In genomic region chr9:71696762-71697161, GRCm38 (mm10) we compare ENCODE assay signal across 10 mouse cellular contexts.
DNase-seq lines count a peak whose midpoint lies in the region; ATAC-seq and TF ChIP-seq lines count a peak whose summit lies in the region.
"Had no signal": no experiment of that assay in that cellular context is flagged by ENCODE, and none has a peak within 500 bp of the region (broad histone marks: within the 10 kb centered on the region; RNA-seq: fewer than 3 reads in every experiment).

No protein-coding gene starts in this region.

- no peak overlapping the region for H3K4me3 ChIP-seq in C2C12 (ENCODE audit: insufficient read depth, poor library complexity, severe bottlenecking)
- no peak overlapping the region for H3K4me3 ChIP-seq in heart, embryonic 13.5 days
- H3K4me3 ChIP-seq: megakaryocyte, embryonic 14.5 days had no signal

- no peak overlapping the region for H3ac ChIP-seq in C2C12 (ENCODE audit: control insufficient read depth, insufficient read length, low read depth)

- H3K36me3 ChIP-seq in C2C12 (ENCODE audit: control insufficient read depth, insufficient read depth), result no peaks in the 10 kb centered on the region
- peaks cover 8% of the 10 kb centered on the region for H3K36me3 ChIP-seq in heart, embryonic 13.5 days

- H3K79me2 ChIP-seq in C2C12 (ENCODE audit: control insufficient read depth, insufficient read depth), result no peaks in the 10 kb centered on the region

- peak overlapping the region; percentile 51; the same call in 1 of the 2 replicates for H3K9ac ChIP-seq in heart, embryonic 13.5 days
- H3K9ac ChIP-seq: forebrain, postnatal 0 days had no signal

- H3K9me3 ChIP-seq in heart, embryonic 13.5 days, result no peaks in the 10 kb centered on the region

- WGBS in heart, embryonic 13.5 days, result 36% methylated on average over 6 of the region's 6 CpGs

- ATAC-seq in heart, embryonic 13.5 days (ENCODE audit: extremely low read depth, insufficient number of reproducible peaks, low FRiP score, low TSS enrichment), result no peak
- ATAC-seq: forebrain, postnatal 0 days had no signal

- TF ChIP-seq CTCF in C2C12 (IDR thresholded peaks at IDR 0.05; ENCODE audit: control insufficient read depth, insufficient read depth, insufficient read length), result no peak

- no peak overlapping the region for H3K4me2 ChIP-seq in heart, embryonic 13.5 days

- H3K4me1 ChIP-seq in heart, embryonic 13.5 days, result peaks cover 68% of the 10 kb centered on the region

- H3K79me3 ChIP-seq in C2C12 (ENCODE audit: low read depth), result no peaks in the 10 kb centered on the region

- peak; percentile 37 to 51 for DNase-seq in adrenal gland, adult 18-20 months (ENCODE audit: low spot score in 2 of 2)
- DNase-seq in cerebellum, postnatal 25 days, result peak; percentile 65 to 76
- DNase-seq in right cerebral cortex, adult 2 months (ENCODE audit: low spot score in 2 of 2), result no peak
- DNase-seq in right cerebral cortex, postnatal 25 days, result no peak
- DNase-seq in neural tube, embryonic 10.5 days (ENCODE audit: extremely low spot score, low spot score), result no peak
- DNase-seq: embryo, embryonic 11 days; forebrain, postnatal 0 days had no signal

- peak overlapping the region; percentile 76 for H3K27ac ChIP-seq in heart, embryonic 13.5 days (replicated peaks)

- H3K27me3 ChIP-seq in C2C12 (ENCODE audit: control insufficient read depth, insufficient read depth, insufficient read length), result no peaks in the 10 kb centered on the region
- H3K27me3 ChIP-seq in heart, embryonic 13.5 days (replicated peaks), result no peaks in the 10 kb centered on the region

TF ChIP-seq in C2C12, 6 proteins besides CTCF, POLR2A, EP300 and RAD21:
- TF ChIP-seq CEBPB (IDR thresholded peaks at IDR 0.05; ENCODE audit: low read depth) (no peak), FOSL1 (IDR thresholded peaks at IDR 0.05; ENCODE audit: insufficient read depth, low read length, poor library complexity, severe bottlenecking) (peak; percentile 8)

Comparison
In these comparisons a context has a peak if more than half of its experiments do, and no peak if none do; other contexts are left out.
1. DNase-seq: peak in adrenal gland, adult 18-20 months (2 of 2) and cerebellum, postnatal 25 days (2 of 2); none in right cerebral cortex, adult 2 months (0 of 2), right cerebral cortex, postnatal 25 days (single experiment) and neural tube, embryonic 10.5 days (single experiment).